Mouse (Mus musculus): ENCODE results near the gene Bmp8b.
"Not testable (repeated sequence)": the region's sequence is repeated elsewhere in the genome, so short reads cannot be mapped to it uniquely, and the experiment has no call there.

The Bmp8b gene

DNA sequence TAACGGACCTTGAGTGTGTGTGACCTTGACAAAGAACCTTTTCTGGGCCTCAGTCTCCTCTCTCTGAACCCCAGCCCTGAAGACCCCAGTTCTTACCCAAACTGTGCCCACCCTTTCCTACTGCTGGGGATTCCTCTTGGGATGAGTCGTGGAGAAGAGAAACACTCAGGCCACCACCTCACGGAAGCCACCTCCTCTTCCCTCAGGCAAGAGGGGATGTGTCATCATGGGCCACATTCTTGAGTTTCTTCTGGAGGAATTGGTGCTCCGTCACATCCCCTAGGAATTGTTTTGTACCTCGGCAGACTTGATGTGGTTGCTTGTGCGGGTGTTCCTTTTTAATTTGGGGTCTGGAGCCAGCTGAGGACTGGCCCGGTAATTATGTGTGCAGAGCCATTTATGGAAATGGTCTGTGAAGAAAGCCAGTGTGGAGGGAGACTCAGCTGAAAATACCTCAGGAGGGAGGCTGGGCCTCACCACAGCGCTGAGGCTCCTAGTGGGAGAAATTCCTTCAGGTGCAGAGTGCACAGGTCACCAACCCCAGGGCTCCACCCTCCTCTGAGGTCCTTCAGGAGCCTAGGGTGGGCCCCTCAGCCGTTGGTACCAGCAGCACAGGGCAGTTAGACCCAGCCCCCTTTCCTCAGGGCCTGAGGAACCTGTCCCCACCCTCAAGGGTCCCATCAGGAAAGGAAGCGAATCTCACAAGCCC, 6.5 kb downstream of the Bmp8b start:
- not testable (repeated sequence) for DNase-seq (ENCODE audit: low spot score in 2 of 2)

- DNase-seq (ENCODE audit: low spot score in 2 of 2), result no peak
Observed at GRCm38 (mm10) chr4:123112216-123112764, 7.3 kb downstream of the Bmp8b start.

GRCm38 (mm10) chr4:123114651-123115050, 9.7 kb downstream of the Bmp8b start:
- DNase-seq (ENCODE audit: low spot score in 2 of 2), result not testable (repeated sequence)

- no peak for DNase-seq (ENCODE audit: low spot score in 2 of 2)
Observed at GRCm38 (mm10) chr4:123116011-123116410, 11.0 kb downstream of the Bmp8b start, which contains the start of gene Oxct2b. Oxct2b (plus strand) TSS chr4:123116266.

DNA sequence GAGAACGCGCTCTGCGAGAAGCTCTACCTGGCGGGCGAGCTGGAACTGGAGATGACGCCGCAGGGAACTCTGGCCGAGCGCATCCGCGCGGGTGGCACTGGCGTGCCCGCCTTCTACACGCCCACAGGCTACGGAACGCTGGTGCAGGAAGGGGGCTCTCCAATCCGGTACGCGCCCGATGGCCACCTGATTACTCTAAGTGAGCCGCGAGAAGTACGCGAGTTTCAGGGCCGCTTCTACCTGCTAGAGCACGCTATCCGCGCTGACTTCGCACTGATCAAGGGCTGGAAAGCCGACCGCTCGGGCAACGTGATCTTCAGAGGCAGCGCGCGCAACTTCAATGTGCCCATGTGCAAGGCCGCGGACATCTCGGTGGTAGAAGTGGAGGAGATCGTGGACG, 11.7 kb downstream of the Bmp8b start:
- DNase-seq (ENCODE audit: low spot score in 2 of 2), result not testable (repeated sequence)

DNA sequence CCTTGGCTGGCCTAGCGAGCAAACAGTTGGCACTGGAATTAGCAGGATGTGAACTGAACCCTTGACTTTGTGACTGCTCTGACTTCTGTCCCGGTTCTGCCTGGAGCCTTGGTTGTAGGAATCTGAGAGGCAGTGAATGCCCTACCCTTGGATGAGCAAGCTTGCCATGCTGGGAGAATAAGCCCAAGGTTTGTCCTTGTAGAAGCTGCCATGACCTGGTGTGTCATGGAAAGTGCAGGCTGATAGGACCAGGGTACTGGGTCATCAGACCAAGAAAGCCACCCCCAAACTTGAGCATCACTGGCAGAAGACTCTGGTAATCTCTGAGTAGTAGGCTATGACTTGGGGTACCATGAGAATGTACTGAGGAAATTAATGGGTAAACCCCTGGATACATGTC, 16.3 kb downstream of the Bmp8b start:
- DNase-seq (ENCODE audit: low spot score in 2 of 2), result no peak

- DNase-seq (ENCODE audit: low spot score in 2 of 2), result no peak
Observed at GRCm38 (mm10) chr4:123126626-123127025, 21.7 kb downstream of the Bmp8b start.

DNA sequence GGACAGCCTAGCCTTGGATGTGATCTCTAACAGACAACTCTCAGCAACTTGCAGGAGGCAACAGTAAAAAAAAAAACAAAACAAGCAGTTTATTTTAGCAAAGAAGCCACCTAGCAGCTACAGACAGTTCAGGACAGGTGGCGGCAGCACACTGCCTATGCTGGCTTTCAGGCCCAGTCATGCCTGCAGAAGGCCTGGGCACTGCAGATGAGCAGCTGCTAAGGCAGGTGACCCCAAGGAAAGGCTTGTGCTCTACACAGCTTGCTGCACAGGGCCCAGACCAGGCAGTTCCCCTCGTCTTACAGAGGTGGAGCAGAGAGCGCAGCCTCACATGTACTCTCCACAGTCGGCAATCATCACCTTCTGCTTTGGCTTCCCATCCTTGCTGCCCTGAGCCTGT, 22.1 kb downstream of the Bmp8b start:
- no peak for DNase-seq (ENCODE audit: low spot score in 2 of 2)

- DNase-seq (ENCODE audit: low spot score in 2 of 2), result no peak
Observed at GRCm38 (mm10) chr4:123137551-123137950, 32.6 kb downstream of the Bmp8b start.

DNA sequence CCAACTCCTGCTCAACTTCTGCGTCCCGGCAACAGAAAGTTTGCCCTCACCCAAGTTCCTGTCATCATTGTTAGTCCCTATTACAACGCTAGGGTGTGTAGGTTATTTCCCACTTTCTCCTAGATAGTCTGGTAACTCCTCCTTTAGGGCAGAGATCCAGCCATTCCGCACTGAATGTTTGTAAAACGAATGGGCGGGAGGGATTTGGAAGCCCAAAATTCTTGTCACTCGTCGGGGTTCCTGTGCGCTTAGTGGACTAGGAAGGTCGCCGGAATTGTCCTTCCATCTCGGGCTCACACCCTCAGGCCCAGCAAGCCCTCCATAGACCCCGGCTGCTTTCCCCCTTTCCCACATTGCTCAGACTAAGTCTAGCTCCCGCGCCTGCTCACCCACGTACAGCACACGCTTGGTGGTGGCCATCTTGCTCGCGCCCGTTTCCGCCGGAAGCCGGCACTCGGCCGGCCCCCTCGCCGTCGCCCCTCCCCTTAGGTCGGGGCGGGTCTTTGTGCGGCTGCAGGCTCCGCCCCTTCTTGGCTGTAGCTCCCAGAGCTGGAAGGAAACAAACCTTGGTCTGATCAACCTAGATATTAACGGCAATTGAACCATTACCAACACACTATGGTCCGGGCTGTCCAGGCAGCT, 34.7 kb downstream of the Bmp8b start, which contains the start of gene Ppie:
Ppie (minus strand) TSS at position 439 of the 642 bp plus-strand sequence.
- DNase-seq (ENCODE audit: low spot score in 2 of 2), result peak; percentile 37 to 44

GRCm38 (mm10) chr4:123147446-123148150, 42.6 kb downstream of the Bmp8b start:
- DNase-seq (ENCODE audit: low spot score in 2 of 2), result peak in 1 of 2 experiments; percentile 17

DNA sequence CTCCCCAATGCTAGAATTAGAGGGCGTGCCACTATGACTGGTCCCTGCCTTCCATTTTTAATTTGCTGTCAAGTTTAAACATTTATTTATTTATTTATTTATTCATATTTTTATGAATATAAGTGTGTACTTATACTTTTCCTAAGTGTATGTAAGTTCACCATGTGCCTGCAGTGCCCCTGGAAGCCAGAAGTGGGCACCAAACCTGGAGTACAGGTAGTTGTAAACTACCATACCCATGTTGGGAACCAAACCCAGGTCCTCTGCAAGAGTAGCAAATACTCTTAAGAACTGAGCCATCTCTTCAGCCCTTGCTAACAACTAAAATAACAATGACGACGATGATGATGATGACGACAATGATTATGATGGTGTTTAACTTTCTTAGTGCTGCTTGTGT, 47.0 kb downstream of the Bmp8b start:
- no peak for DNase-seq (ENCODE audit: low spot score in 2 of 2)

GRCm38 (mm10) chr4:123152976-123153375, 48.0 kb downstream of the Bmp8b start:
- DNase-seq (ENCODE audit: low spot score in 2 of 2), result peak; percentile 52 to 68

- DNase-seq (ENCODE audit: low spot score in 2 of 2), result no peak
Observed at GRCm38 (mm10) chr4:123155004-123155403, 50.0 kb downstream of the Bmp8b start.

GRCm38 (mm10) chr4:123155427-123155826, 50.5 kb downstream of the Bmp8b start:
- no peak for DNase-seq (ENCODE audit: low spot score in 2 of 2)

DNA sequence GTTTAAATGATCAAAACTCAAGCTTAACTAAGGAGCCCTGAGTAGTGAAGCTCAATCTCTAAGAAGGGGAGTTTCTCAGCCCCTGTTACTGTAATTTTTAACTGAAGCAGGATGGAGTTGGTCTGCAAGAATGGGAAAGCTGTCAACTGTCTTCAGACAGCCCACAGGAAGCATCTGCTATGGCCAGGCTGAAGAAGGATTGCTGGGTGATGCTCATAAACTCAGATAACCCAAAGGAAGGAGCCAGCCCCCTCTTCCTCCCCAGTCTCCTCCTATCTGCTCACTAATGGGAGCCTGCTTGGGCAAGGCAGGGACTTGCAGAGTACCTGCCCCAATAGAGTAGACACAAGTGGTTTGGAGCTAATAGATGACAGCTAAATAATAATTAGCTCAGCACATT, 50.9 kb downstream of the Bmp8b start:
- no peak for DNase-seq (ENCODE audit: low spot score in 2 of 2)

DNA sequence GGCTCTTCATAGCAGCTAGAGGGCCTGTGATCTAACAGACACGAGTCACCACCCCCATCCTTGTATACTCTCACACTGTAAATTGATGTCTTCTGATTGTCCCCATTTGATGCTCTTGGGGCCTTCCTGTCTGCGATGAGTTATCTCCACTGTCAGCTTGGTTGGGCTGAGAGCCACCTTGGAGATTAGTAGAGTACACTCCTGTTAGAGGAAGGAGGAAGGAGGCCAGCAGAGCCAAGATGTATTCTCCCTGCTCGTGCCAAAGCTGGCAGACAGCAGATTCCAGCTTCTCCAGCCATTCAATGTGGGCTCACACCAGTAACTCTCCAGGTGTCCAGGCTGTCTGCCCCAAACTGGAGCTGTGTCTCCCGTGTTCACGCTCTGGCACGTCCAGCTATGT, 55.6 kb downstream of the Bmp8b start:
- no peak for DNase-seq (ENCODE audit: low spot score in 2 of 2)

- not testable (repeated sequence) for DNase-seq (ENCODE audit: low spot score in 2 of 2)
Observed at GRCm38 (mm10) chr4:123161251-123161650, 56.3 kb downstream of the Bmp8b start.

DNA sequence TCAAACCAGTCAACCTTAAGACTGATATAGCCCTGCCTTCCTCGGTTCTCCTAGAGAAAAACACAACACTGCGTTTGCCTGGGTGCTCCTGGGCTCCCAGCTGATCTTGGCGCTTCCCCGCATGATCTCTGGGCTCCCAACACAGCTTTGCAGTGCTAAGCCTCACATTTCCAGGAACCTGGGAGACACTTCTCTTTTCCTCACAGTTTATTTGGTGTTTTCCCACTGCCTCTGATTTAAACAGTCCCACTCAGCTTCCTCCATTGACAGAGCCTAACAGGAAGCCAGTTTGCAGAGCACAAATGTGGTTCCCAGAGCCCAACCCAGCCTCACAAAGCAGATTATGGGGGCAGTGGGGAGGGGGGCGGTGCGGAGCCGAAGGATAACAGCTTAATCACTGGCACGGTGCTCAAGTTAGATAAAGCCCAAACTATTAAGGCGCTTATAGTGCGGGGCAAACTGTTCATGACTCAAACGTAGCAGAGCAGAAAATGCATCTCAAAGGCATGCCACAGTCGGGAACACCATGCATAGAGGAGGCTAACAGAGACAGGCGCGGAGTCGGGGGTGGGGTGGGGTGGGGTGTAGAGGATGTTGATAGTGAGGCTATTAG, 57.4 kb downstream of the Bmp8b start:
- no peak for DNase-seq (ENCODE audit: low spot score in 2 of 2)

DNA sequence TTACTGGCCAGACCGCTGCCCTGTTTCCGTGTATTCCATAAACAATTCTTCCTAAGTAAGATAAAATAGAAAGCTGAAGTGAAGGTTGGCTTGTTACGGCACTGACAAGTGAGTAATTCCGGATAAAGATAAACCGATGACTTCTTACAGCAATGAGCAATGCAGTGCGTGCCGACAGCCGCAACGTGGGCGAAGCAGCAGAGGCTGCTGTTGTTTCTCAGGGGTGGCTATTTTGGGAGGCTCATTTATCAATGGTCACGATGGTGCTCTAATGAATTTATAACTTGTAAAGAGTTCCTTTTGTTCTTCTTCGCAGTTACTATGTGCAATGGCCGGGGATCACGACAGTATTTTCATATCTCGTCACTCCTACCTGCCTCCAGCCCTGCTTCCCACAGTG, 59.2 kb downstream of the Bmp8b start:
- DNase-seq (ENCODE audit: low spot score in 2 of 2), result peak in 1 of 2 experiments; percentile 15

- DNase-seq (ENCODE audit: low spot score in 2 of 2), result no peak
Observed at GRCm38 (mm10) chr4:123171811-123172210, 66.8 kb downstream of the Bmp8b start.
